Mouse (Mus musculus) hindbrain, embryonic 15.5 days (tissue): ENCODE results near the gene Fnbp1. TPM values are rescaled to one million over a fixed set of nuclear protein-coding genes. Genes with fewer than 3 reads are reported as not detected.

Experiments used
- ATAC-seq: fragments of 200-750 bp; cut with Nextera tagmentation; 2 replicates; pipeline ENCODE4 v1.8.0; 2017; ENCODE audit warnings: low read depth, moderate number of reproducible peaks, moderate TSS enrichment; ENCODE audit not compliant: low FRiP score
- H3K27ac ChIP-seq: fragments of 300-500 bp; sonication (generic); replicated peaks from 2 replicates; pipeline ENCODE4 v1.5.1; 2015; ENCODE audit warnings: mild to moderate bottlenecking, inconsistent platforms
- H3K27me3 ChIP-seq: fragments of 300-500 bp; sonication (generic); 2 replicates; pipeline ENCODE4 v1.6.1; 2015; ENCODE audit warnings: control low read depth, inconsistent platforms
- H3K36me3 ChIP-seq: fragments of 300-500 bp; sonication (generic); 2 replicates; pipeline ENCODE4 v1.6.1; 2015; ENCODE audit warnings: control low read depth, inconsistent platforms
- H3K4me1 ChIP-seq: fragments of 300-500 bp; sonication (generic); replicated peaks from 2 replicates; pipeline ENCODE4 v1.6.1; 2015; ENCODE audit warnings: control low read depth, inconsistent platforms
- H3K4me2 ChIP-seq: fragments of 300-500 bp; sonication (generic); 2 replicates; pipeline ENCODE4 v1.6.1; 2015; ENCODE audit warnings: moderate library complexity, mild to moderate bottlenecking, inconsistent platforms
- H3K4me3 ChIP-seq: fragments of 300-500 bp; sonication (generic); 2 replicates; pipeline ENCODE4 v1.5.1; 2015; ENCODE audit warnings: mild to moderate bottlenecking, inconsistent platforms
- H3K9ac ChIP-seq: fragments of 300-500 bp; sonication (generic); 2 replicates; pipeline ENCODE4 v1.6.1; 2015; ENCODE audit warnings: inconsistent platforms
- H3K9me3 ChIP-seq: fragments of 300-500 bp; sonication (generic); 2 replicates; pipeline ENCODE4 v1.6.1; 2016; ENCODE audit warnings: control low read depth, inconsistent platforms
- WGBS: fragments of 180-500 bp; shearing (Covaris S2); methylation state at CpG from one replicate; pipeline ENCODE4 v1.1.7; 2015; 5-methylcytosine and 5-hydroxymethylcytosine counted together
- polyA plus RNA-seq: library from polyadenylated mRNA; unstranded; fragments of >200 nt; fragmentation: Nextera tagmentation; extraction: Ambion mirVana; gene quantifications from 2 replicates; pipeline ENCODE4 v1.2.1, GENCODE M21; 2015

Fnbp1 gene
- polyA plus RNA-seq, 1 experiment from 2014 or later = 33.0 TPM

- no peak overlapping the region for H3K27ac ChIP-seq
- H3K4me3 ChIP-seq = no peak overlapping the region
- H3K9me3 ChIP-seq = no peaks in the 10 kb centered on the region
- H3K27me3 ChIP-seq = no peaks in the 10 kb centered on the region
- no peaks in the 10 kb centered on the region for H3K4me1 ChIP-seq
- no peak for ATAC-seq
- H3K36me3 ChIP-seq = peaks cover 76% of the 10 kb centered on the region
- H3K9ac ChIP-seq = no peak overlapping the region
- 94% methylated on average over 7 of the region's 7 CpGs for WGBS
- H3K4me2 ChIP-seq = no peak overlapping the region
Observed at GRCm38 (mm10) chr2:31031972-31032371, 109.8 kb downstream of the Fnbp1 start.

GRCm38 (mm10) chr2:31026642-31027041 is 115.2 kb downstream of the Fnbp1 start:
- no peaks in the 10 kb centered on the region for H3K27me3 ChIP-seq
- no peak overlapping the region for H3K27ac ChIP-seq
- no peak overlapping the region for H3K4me3 ChIP-seq
- no peaks in the 10 kb centered on the region for H3K9me3 ChIP-seq
- H3K9ac ChIP-seq = no peak overlapping the region
- no peak for ATAC-seq
- H3K36me3 ChIP-seq = peaks cover 32% of the 10 kb centered on the region
- no peaks in the 10 kb centered on the region for H3K4me1 ChIP-seq
- H3K4me2 ChIP-seq = no peak overlapping the region
- WGBS = 72% methylated on average over 8 of the region's 8 CpGs

GRCm38 (mm10) chr2:31025458-31025857 is 116.3 kb downstream of the Fnbp1 start:
- H3K27ac ChIP-seq = no peak overlapping the region
- H3K4me3 ChIP-seq = no peak overlapping the region
- H3K27me3 ChIP-seq = no peaks in the 10 kb centered on the region
- peaks cover 31% of the 10 kb centered on the region; the same call in 1 of the 2 replicates for H3K36me3 ChIP-seq
- ATAC-seq = no peak
- 85% methylated on average over 3 of the region's 3 CpGs for WGBS
- no peak overlapping the region for H3K9ac ChIP-seq
- no peaks in the 10 kb centered on the region for H3K9me3 ChIP-seq
- no peak overlapping the region for H3K4me2 ChIP-seq
- H3K4me1 ChIP-seq = no peaks in the 10 kb centered on the region

- 0 out of 2 replicates have a peak, but pooled peaks have one; percentile 25 for ATAC-seq
- Histone ChIP-seq H3K4me3 (no peak overlapping the region), H3K9me3 (no peaks in the 10 kb centered on the region), H3K27me3 (no peaks in the 10 kb centered on the region), H3K9ac (no peak overlapping the region), H3K4me2 (no peak overlapping the region), H3K27ac (no peak overlapping the region), H3K36me3 (peaks cover 37% of the 10 kb centered on the region; the same call in 1 of the 2 replicates), H3K4me1 (no peaks in the 10 kb centered on the region)
- WGBS = 29% methylated on average over 5 of the region's 5 CpGs
Observed at GRCm38 (mm10) chr2:31024618-31025370, 117.0 kb downstream of the Fnbp1 start.

- Histone ChIP-seq H3K36me3 (peaks cover 42% of the 10 kb centered on the region; the same call in 1 of the 2 replicates), H3K27me3 (no peaks in the 10 kb centered on the region), H3K4me1 (no peaks in the 10 kb centered on the region), H3K4me2 (no peak overlapping the region), H3K27ac (no peak overlapping the region), H3K4me3 (no peak overlapping the region), H3K9me3 (no peaks in the 10 kb centered on the region), H3K9ac (no peak overlapping the region)
- 87% methylated on average over 5 of the region's 5 CpGs for WGBS
- no peak for ATAC-seq
Observed at GRCm38 (mm10) chr2:31023940-31024339, 117.9 kb downstream of the Fnbp1 start.

- H3K27me3 ChIP-seq = no peaks in the 10 kb centered on the region
- H3K9me3 ChIP-seq = no peaks in the 10 kb centered on the region
- H3K27ac ChIP-seq = no peak overlapping the region
- H3K4me1 ChIP-seq = no peaks in the 10 kb centered on the region
- no peak for ATAC-seq
- peaks cover 51% of the 10 kb centered on the region for H3K36me3 ChIP-seq
- H3K4me3 ChIP-seq = no peak overlapping the region
- H3K4me2 ChIP-seq = no peak overlapping the region
- WGBS = 89% methylated on average over 2 of the region's 2 CpGs
- H3K9ac ChIP-seq = no peak overlapping the region
Observed at GRCm38 (mm10) chr2:31020202-31020601, 121.6 kb downstream of the Fnbp1 start.

- no peaks in the 10 kb centered on the region for H3K27me3 ChIP-seq
- H3K4me2 ChIP-seq = no peak overlapping the region
- no peak overlapping the region for H3K9ac ChIP-seq
- 90% methylated on average over 8 of the region's 8 CpGs for WGBS
- no peaks in the 10 kb centered on the region for H3K9me3 ChIP-seq
- H3K36me3 ChIP-seq = peaks cover 51% of the 10 kb centered on the region
- no peak overlapping the region for H3K27ac ChIP-seq
- no peak overlapping the region for H3K4me3 ChIP-seq
- H3K4me1 ChIP-seq = no peaks in the 10 kb centered on the region
- no peak for ATAC-seq
Observed at GRCm38 (mm10) chr2:31019011-31019410, 122.8 kb downstream of the Fnbp1 start.

GRCm38 (mm10) chr2:31018519-31018918 is 123.3 kb downstream of the Fnbp1 start:
- 85% methylated on average over 8 of the region's 8 CpGs for WGBS
- peaks cover 51% of the 10 kb centered on the region for H3K36me3 ChIP-seq
- H3K4me3 ChIP-seq = no peak overlapping the region

GRCm38 (mm10) chr2:31017625-31018317 is 124.0 kb downstream of the Fnbp1 start:
- Histone ChIP-seq H3K9ac (no peak overlapping the region), H3K36me3 (peaks cover 51% of the 10 kb centered on the region), H3K4me3 (no peak overlapping the region), H3K27ac (no peak overlapping the region), H3K9me3 (no peaks in the 10 kb centered on the region), H3K4me2 (no peak overlapping the region), H3K4me1 (no peaks in the 10 kb centered on the region), H3K27me3 (no peaks in the 10 kb centered on the region)
- no peak for ATAC-seq
- WGBS = 95% methylated on average over 18 of the region's 18 CpGs

More at GRCm38 (mm10) chr2:31018519-31018918, 123.3 kb downstream of the Fnbp1 start:
- Histone ChIP-seq H3K4me2 (no peak overlapping the region), H3K27ac (no peak overlapping the region), H3K4me1 (no peaks in the 10 kb centered on the region), H3K27me3 (no peaks in the 10 kb centered on the region), H3K9ac (no peak overlapping the region), H3K9me3 (no peaks in the 10 kb centered on the region)
- no peak for ATAC-seq

- Histone ChIP-seq H3K27me3 (no peaks in the 10 kb centered on the region), H3K4me2 (no peak overlapping the region), H3K36me3 (peaks cover 28% of the 10 kb centered on the region), H3K9me3 (no peaks in the 10 kb centered on the region), H3K4me3 (no peak overlapping the region), H3K9ac (no peak overlapping the region), H3K4me1 (no peaks in the 10 kb centered on the region), H3K27ac (no peak overlapping the region)
- WGBS = 83% methylated on average over 14 of the region's 14 CpGs
- no peak for ATAC-seq
Observed at GRCm38 (mm10) chr2:31013371-31014120, 128.3 kb downstream of the Fnbp1 start.

GRCm38 (mm10) chr2:31007208-31007607 is 134.6 kb downstream of the Fnbp1 start:
- Histone ChIP-seq H3K4me1 (no peaks in the 10 kb centered on the region), H3K36me3 (peaks cover 22% of the 10 kb centered on the region; the same call in 1 of the 2 replicates), H3K4me2 (no peak overlapping the region), H3K4me3 (no peak overlapping the region), H3K9me3 (no peaks in the 10 kb centered on the region), H3K27ac (no peak overlapping the region), H3K9ac (no peak overlapping the region), H3K27me3 (no peaks in the 10 kb centered on the region)
- WGBS = 91% methylated on average over 5 of the region's 5 CpGs
- no peak for ATAC-seq

GRCm38 (mm10) chr2:31006434-31006833 is 135.4 kb downstream of the Fnbp1 start:
- 78% methylated on average over 5 of the region's 5 CpGs for WGBS
- Histone ChIP-seq H3K4me1 (no peaks in the 10 kb centered on the region), H3K36me3 (peaks cover 28% of the 10 kb centered on the region)

More at GRCm38 (mm10) chr2:31006434-31006833, 135.4 kb downstream of the Fnbp1 start:
- no peaks in the 10 kb centered on the region for H3K27me3 ChIP-seq
- no peak for ATAC-seq
- no peak overlapping the region for H3K9ac ChIP-seq
- H3K27ac ChIP-seq = no peak overlapping the region
- no peak overlapping the region for H3K4me3 ChIP-seq
- H3K4me2 ChIP-seq = no peak overlapping the region
- H3K9me3 ChIP-seq = no peaks in the 10 kb centered on the region
